Mouse (Mus musculus): ENCODE measurements at regions not wholly inside any gene's neighbourhood (a gene's known extent, or its start where the extent isn't known, plus 50 kb on each side); places are given as distances from the start of the nearest gene placed in this dataset.
"Not testable (repeated sequence)": the region's sequence is repeated elsewhere in the genome, so short reads cannot be mapped to it uniquely, and the experiment has no call there.

- in situ Hi-C loops (cut with MboI; ENCODE audit: unreplicated experiment in 2 of 2): no loop called here
Observed at GRCm38 (mm10) chr8:126785211-126785610, 160.4 kb downstream of the Tomm20 start.

- in situ Hi-C loops (cut with MboI; ENCODE audit: unreplicated experiment in 2 of 2): no loop called here
Observed at GRCm38 (mm10) chr8:126784604-126785003, 161.0 kb downstream of the Tomm20 start.

- in situ Hi-C loops (cut with MboI; ENCODE audit: unreplicated experiment in 2 of 2): no loop called here
Observed at GRCm38 (mm10) chr8:126783703-126784440, 161.8 kb downstream of the Tomm20 start.

- in situ Hi-C loops (cut with MboI; ENCODE audit: unreplicated experiment in 2 of 2): no loop called here
Observed at GRCm38 (mm10) chr8:126778673-126779072, 167.0 kb downstream of the Tomm20 start.

- in situ Hi-C loops (cut with MboI; ENCODE audit: unreplicated experiment in 2 of 2): no loop called here
Observed at GRCm38 (mm10) chr8:126778131-126778530, 167.5 kb downstream of the Tomm20 start.

GRCm38 (mm10) chr8:126776605-126777469 is 168.8 kb downstream of the Tomm20 start:
- in situ Hi-C loops (cut with MboI; ENCODE audit: unreplicated experiment in 2 of 2): no loop called here

- in situ Hi-C loops (cut with MboI; ENCODE audit: unreplicated experiment in 2 of 2): no loop called here
Observed at GRCm38 (mm10) chr8:126775334-126775733, 170.3 kb downstream of the Tomm20 start.

GRCm38 (mm10) chr8:126774816-126775215 is 170.8 kb downstream of the Tomm20 start:
- in situ Hi-C loops (cut with MboI; ENCODE audit: unreplicated experiment in 2 of 2): no loop called here

- in situ Hi-C loops (cut with MboI; ENCODE audit: unreplicated experiment in 2 of 2): no loop called here
Observed at GRCm38 (mm10) chr8:126772748-126773147, 172.9 kb downstream of the Tomm20 start.

GRCm38 (mm10) chr8:126772194-126772593 is 173.4 kb downstream of the Tomm20 start:
- in situ Hi-C loops (cut with MboI; ENCODE audit: unreplicated experiment in 2 of 2): no loop called here

- in situ Hi-C loops (cut with MboI; ENCODE audit: unreplicated experiment in 2 of 2): not testable (repeated sequence)
Observed at GRCm38 (mm10) chr8:126770374-126770773, 175.3 kb downstream of the Tomm20 start.

- in situ Hi-C loops (cut with MboI; ENCODE audit: unreplicated experiment in 2 of 2): loop anchor here in 1 of 2 experiments (10.0 kb wide), 1 partner anchor 57 kb away; no protein-coding TSS in a partner anchor
Observed at GRCm38 (mm10) chr8:126768142-126768541, 174.4 kb upstream of the Irf2bp2 start.

GRCm38 (mm10) chr8:126767341-126767740 is 173.6 kb upstream of the Irf2bp2 start:
- in situ Hi-C loops (cut with MboI; ENCODE audit: unreplicated experiment in 2 of 2): loop anchor here in 1 of 2 experiments (10.0 kb wide), 1 partner anchor 57 kb away; no protein-coding TSS in a partner anchor

GRCm38 (mm10) chr8:126765693-126766238 is 172.0 kb upstream of the Irf2bp2 start:
- in situ Hi-C loops (cut with MboI; ENCODE audit: unreplicated experiment in 2 of 2): loop anchor here in 1 of 2 experiments (10.0 kb wide), 1 partner anchor 59 kb away; no protein-coding TSS in a partner anchor

- in situ Hi-C loops (cut with MboI; ENCODE audit: unreplicated experiment in 2 of 2): loop anchor here (5.0 to 10.0 kb wide), 2 partner anchors 61 to 144 kb away; no protein-coding TSS in a partner anchor
Observed at GRCm38 (mm10) chr8:126763600-126763999, 169.8 kb upstream of the Irf2bp2 start.

GRCm38 (mm10) chr8:126759711-126760110 is 165.9 kb upstream of the Irf2bp2 start:
- in situ Hi-C loops (cut with MboI; ENCODE audit: unreplicated experiment in 2 of 2): loop anchor here (5.0 to 10.0 kb wide), 7 partner anchors 65 to 262 kb away; no protein-coding TSS in a partner anchor

GRCm38 (mm10) chr8:126758951-126759350 is 165.2 kb upstream of the Irf2bp2 start:
- in situ Hi-C loops (cut with MboI; ENCODE audit: unreplicated experiment in 2 of 2): loop anchor here (5.0 kb wide), 5 partner anchors 88 to 262 kb away; no protein-coding TSS in a partner anchor

- in situ Hi-C loops (cut with MboI; ENCODE audit: unreplicated experiment in 2 of 2): loop anchor here (5.0 kb wide), 5 partner anchors 89 to 261 kb away; no protein-coding TSS in a partner anchor
Observed at GRCm38 (mm10) chr8:126757951-126758757, 164.4 kb upstream of the Irf2bp2 start.

GRCm38 (mm10) chr8:126756300-126757097 is 162.7 kb upstream of the Irf2bp2 start:
- in situ Hi-C loops (cut with MboI; ENCODE audit: unreplicated experiment in 2 of 2): loop anchor here (5.0 kb wide), 5 partner anchors 91 to 259 kb away; no protein-coding TSS in a partner anchor
